Mouse (Mus musculus) layer of hippocampus, adult 6 months (tissue): ENCODE results near the gene Kctd7. TPM values are rescaled to one million over a fixed set of nuclear protein-coding genes. Genes with fewer than 3 reads are reported as not detected.

Experiments
- long read RNA-seq, 2 experiments: library from polyadenylated mRNA; unstranded; transcript quantifications; one replicate each; pipeline ENCODE4 v2.0.0; 2019 to 2020
- polyA plus RNA-seq: library from polyadenylated mRNA; unstranded; fragments of <200 nt; fragmentation: Nextera tagmentation; gene quantifications from 2 replicates; pipeline ENCODE4 v1.2.3, GENCODE M21; 2021

The Kctd7 gene
- 10.1 and 11.5 TPM in 2 replicates for polyA plus RNA-seq
- long read RNA-seq, experiment 1, full-length matches to known transcripts: 6 of 10 reads
- long read RNA-seq, experiment 1, partial matches to known transcripts: 0 of 10 reads
- long read RNA-seq, experiment 1, other reads (novel, unspliced or antisense): 4 of 10 reads
- long read RNA-seq, experiment 2, full-length matches to known transcripts: 79 of 91 reads
- long read RNA-seq, experiment 2, partial matches to known transcripts: 2 of 91 reads
- long read RNA-seq, experiment 2, other reads (novel, unspliced or antisense): 10 of 91 reads

DNA sequence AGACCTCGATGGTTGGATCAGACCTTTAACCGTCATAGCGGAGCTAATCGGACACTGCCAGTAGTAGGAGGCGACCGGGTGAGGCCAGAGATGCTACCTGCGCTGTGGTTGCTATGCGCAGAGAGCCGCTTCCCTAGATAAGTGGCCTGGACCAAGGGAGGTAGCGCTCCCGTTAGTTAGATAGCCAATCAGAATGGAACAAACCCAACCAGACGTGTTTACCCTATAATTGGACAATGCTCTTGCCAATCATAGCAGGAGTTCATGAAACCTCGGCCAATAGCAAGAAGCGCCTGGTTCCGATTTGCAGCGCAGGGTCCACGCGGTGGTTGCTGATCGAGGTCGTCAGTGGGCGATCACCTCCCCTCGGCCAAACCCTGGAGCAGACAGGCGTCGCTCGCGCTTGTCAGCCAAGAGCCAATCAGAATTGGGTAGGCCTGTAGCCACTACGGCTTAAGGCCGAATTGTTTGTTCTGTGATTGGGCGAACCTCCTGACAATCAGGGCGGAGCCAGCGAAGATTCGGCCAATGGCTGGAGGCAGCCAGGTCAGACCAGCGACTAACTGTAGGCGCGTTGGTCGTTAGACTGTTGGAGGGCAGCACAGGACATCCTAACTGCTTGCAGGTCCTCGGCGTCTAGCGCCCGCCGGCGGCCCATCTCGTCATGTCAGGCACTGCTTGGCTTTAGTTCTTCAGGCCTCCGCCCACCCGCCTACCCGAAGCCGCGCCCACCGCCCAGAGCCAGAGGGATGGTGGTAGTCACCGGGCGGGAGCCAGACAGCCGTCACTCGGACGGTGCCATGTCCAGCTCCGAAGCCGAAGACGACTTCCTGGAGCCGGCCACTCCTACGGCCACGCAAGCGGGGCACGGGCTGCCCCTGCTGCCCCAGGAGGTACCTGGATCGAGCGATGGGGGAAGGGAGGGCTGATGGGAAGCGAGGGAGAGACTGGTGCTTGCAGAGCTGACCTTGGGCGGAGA lies at the start of gene Kctd7:
Gene Kctd7 (plus strand): TSS at position 528 of the 979 bp plus-strand sequence.

DNA sequence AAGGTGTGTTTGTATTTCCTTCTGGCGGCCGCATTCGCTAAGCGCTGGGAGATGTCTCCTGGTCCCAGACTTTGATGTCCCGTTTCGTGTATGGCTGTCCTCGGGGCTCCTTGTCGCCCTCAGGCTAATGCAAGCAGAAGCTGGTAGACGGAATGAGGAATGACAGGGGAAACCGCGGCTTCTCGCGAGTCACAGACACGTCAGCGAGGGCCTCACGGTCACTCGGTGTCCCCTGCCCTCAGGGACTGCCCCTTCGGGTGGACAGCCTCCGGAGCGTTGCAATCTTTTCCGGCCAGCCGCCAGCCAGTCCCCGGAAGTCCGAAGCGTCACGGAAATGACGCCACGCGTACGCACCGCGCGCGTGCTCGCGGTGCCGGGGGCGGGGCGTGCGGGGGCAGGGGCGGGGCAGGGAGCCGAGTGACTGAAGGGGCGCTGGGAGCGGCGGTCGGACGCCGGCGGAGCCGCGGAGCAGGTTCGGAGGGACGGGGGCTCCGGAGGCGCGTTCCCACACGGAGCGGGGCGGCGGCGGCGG lies 26.8 kb downstream of the Kctd7 start, which contains the start of gene Rabgef1:
Gene Rabgef1 (plus strand): TSS at position 376 of the 532 bp plus-strand sequence.

Other genes starting within 250 kb of the Kctd7 start
- 6.1 and 7.3 TPM in 2 replicates for gene Zbed5, start 249.1 kb upstream of the Kctd7 start, polyA plus RNA-seq
- 7.8 and 7.9 TPM in 2 replicates for gene Phkg1, start 246.3 kb upstream of the Kctd7 start, polyA plus RNA-seq
- 3.6 and 7.0 TPM in 2 replicates for gene Nupr1l, start 236.3 kb upstream of the Kctd7 start, polyA plus RNA-seq
- gene Vkorc1l1, start 202.9 kb upstream of the Kctd7 start, polyA plus RNA-seq: 6.3 and 8.5 TPM in 2 replicates
- gene Gusb, start 141.8 kb upstream of the Kctd7 start, polyA plus RNA-seq: 22.1 and 23.5 TPM in 2 replicates
- 19.3 and 19.5 TPM in 2 replicates for gene Asl, start 115.6 kb upstream of the Kctd7 start, polyA plus RNA-seq
- 35.4 and 40.8 TPM in 2 replicates for gene Crcp, start 115.6 kb upstream of the Kctd7 start, polyA plus RNA-seq
- 40.7 and 41.9 TPM in 2 replicates for gene Tpst1, start 71.5 kb upstream of the Kctd7 start, polyA plus RNA-seq
- 26.1 and 27.5 TPM in 2 replicates for gene Rabgef1, start 26.9 kb downstream of the Kctd7 start, polyA plus RNA-seq
- 19.4 TPM in 2 replicates for gene Tmem248, start 72.2 kb downstream of the Kctd7 start, polyA plus RNA-seq
- gene Sbds, start 110.7 kb downstream of the Kctd7 start, polyA plus RNA-seq: 118 and 126 TPM in 2 replicates
- gene Tyw1, start 110.8 kb downstream of the Kctd7 start, polyA plus RNA-seq: 11.2 and 12.1 TPM in 2 replicates
- gene Caln1, start 224.6 kb downstream of the Kctd7 start, polyA plus RNA-seq: 79.7 and 94.7 TPM in 2 replicates
- 4.9 and 5.6 TPM in 2 replicates for gene A330070K13Rik, start 239.8 kb downstream of the Kctd7 start, polyA plus RNA-seq